Mouse (Mus musculus): ENCODE results near the gene Meig1.
"Not testable (repeated sequence)": the region's sequence is repeated elsewhere in the genome, so short reads cannot be mapped to it uniquely, and the experiment has no call there.

Meig1 gene

DNA sequence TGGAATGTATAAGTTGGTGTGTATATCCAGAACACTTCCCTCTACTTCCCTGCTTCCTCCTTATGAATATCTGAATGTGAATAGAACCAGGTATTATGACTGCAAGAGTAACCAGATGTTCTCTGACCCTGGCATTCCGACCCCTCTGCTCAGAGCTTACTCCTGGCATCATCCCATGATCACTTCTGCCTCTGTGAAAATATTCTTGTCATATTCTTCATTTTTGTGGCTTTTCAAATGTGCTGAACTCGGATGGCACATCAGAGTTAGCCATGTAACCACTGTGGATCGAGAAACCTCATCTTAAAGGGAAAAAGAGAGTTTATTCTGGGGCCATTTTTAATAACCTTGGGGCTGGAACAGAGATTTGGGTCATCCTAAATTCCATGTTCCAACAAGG is at the start of gene Meig1:
TSS of gene Meig1 (minus strand) at position 101 of the 400 bp plus-strand sequence.
- DNase-seq (ENCODE audit: low spot score in 2 of 2), result no peak

DNA sequence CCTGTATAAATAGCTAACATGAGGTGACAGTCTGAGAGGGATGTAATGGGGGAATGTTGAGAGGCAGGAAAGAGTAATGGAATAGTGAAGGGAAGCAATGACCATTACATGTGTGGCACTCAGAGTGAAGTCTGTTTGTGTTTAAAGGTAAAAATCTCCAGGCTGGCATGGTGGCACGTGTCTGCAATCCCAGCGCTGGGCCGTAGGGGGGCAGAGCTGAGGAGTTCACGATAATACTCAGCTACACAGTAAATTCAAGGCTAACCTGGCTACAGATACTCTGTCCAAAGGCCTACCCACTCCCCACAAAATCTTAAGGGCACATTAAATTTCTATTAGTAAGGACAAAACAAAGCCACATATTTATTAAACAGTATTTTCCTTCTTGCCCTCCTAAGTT is 34.1 kb upstream of the Meig1 start:
- DNase-seq (ENCODE audit: low spot score in 2 of 2), result no peak

GRCm38 (mm10) chr2:3453096-3453495 is 30.6 kb upstream of the Meig1 start:
- DNase-seq (ENCODE audit: low spot score in 2 of 2), result no peak

DNA sequence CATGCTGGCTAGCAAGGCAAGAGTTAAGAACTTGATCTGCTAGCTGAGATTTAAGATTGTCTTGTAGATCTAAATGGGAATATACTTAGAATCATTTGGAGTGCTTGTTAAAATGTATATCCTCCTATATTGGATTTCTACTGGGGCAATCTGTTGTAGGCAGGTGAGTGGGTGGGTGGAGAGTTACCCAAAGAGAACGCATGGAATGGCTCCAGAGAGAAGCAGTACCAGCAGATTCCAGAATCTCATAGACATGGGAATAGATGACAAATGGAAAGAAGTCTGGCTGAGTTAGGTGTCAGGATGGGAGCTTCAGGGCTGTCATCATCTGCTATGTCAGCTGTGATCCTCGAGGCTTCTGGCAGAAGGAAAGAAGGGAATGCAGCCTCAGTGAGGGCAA is 27.0 kb upstream of the Meig1 start:
- DNase-seq (ENCODE audit: low spot score in 2 of 2), result no peak

DNA sequence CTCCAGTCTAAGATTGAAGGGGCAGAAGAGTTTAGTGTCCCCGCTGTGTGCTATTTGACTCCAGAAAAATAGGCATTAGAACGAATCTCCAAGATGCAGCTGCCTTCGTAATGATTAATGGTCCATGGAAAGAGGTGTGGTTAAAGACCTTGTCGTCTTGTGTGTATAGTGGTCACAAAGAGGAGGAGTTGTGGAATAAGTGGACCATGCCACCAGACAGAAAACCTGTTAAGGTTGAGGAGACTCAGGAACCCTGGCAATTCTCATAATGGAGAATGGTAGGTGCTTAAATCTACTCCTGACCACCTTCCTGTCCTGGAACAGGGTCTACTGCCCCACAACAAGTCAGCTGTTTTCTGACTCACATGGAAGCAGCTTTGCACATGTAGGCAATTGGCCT is 23.5 kb upstream of the Meig1 start:
- no peak for DNase-seq (ENCODE audit: low spot score in 2 of 2)

GRCm38 (mm10) chr2:3444206-3444605 is 21.8 kb upstream of the Meig1 start:
- DNase-seq (ENCODE audit: low spot score in 2 of 2), result no peak

DNA sequence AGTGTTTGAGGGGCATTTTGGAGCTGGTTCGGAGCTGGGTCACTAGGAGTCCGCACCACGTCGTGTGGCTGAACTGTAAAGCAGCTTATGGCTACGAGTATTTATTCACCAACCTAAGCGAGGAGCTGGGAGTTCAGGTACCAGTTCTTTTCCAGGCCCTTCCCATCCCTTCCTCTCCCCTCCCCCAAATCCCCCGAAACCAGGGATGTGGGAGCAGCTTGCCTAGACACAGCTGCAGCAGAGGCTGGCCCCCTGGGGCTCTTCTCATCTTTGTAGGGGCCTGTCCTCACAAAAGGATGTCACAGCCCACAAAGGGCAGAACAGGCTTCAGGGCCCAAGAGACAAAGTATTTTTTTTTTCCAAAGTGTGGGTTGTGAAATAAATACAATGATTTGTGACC is 15.5 kb upstream of the Meig1 start:
- no peak for DNase-seq (ENCODE audit: low spot score in 2 of 2)

- no peak for DNase-seq (ENCODE audit: low spot score in 2 of 2)
These were observed 13.1 kb upstream of the Meig1 start for GRCm38 (mm10) chr2:3435369-3436061.

- DNase-seq (ENCODE audit: low spot score in 2 of 2), result no peak
These were observed 8.5 kb upstream of the Meig1 start for GRCm38 (mm10) chr2:3430956-3431355.

DNA sequence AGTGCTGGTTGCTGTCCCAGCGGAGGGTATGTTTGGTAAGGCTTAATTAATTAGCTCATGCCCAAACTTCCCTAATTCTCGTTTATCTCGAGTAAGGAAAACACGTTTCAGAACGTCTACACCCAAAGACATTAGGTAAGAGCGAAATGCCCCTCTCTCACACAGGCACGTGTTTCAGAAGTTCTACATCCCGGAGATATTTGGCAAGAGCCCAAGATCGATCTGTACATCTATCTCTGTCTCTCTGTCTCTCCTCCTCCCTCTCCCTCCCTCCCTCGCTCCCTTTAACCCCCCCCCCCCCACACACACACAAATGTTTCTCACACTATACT is 2.1 kb upstream of the Meig1 start:
- DNase-seq (ENCODE audit: low spot score in 2 of 2), result no peak

- DNase-seq (ENCODE audit: low spot score in 2 of 2), result peak; percentile 77 to 86
These were observed 1.6 kb upstream of the Meig1 start, which contains the start of gene Dclre1c for GRCm38 (mm10) chr2:3423841-3424578. Gene Dclre1c, plus strand, starts transcription at chr2:3424131.

- no peak for DNase-seq (ENCODE audit: low spot score in 2 of 2)
These were observed 2.3 kb downstream of the Meig1 start for GRCm38 (mm10) chr2:3420157-3420556.

DNA sequence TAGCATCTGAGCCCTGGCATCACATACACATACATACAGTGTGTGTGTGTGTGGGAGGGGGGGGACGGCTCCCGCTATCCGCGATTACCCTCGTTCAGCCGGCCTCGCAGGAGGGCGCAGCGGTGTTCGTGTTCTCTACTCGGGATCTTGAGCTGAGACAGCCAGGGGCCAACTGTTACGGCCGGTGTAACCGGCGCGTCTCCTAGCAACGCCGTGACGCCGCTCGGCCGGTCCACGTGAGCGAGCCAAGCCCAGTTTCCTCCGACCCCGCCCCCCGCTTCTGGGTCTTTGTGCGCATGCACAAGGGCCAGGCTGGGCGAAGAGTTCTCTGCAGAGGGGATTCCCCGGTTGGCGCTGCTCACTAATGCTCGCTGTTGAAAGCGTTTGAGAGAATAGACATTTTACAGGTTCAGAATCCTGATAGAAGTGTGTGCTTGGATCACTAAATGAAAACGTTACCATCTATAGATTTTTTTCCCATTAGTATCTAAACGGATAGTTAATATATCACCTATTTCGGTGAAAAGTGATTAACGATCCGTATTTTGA is 3.5 kb downstream of the Meig1 start:
- peak; percentile 95 to 99 for DNase-seq (ENCODE audit: low spot score in 2 of 2)

DNA sequence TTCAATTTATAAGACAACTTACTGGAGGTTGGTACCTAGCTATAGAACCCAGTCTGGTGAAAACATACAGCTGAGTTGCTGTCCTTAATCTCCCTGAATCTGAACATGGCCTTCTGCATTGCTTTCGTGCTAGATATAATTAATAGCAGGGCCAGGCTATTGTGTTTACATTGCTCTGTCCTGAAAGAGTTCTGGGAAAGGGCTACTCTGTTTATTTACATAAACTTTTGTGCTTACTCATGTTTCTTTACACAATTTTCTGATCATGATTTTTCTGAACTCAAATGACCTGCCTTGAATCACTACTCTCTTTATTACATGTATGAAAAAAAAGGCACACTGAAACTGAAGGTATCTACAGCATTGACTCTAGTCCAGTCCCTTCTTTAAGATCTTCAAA is 6.8 kb downstream of the Meig1 start:
- DNase-seq (ENCODE audit: low spot score in 2 of 2), result no peak

DNA sequence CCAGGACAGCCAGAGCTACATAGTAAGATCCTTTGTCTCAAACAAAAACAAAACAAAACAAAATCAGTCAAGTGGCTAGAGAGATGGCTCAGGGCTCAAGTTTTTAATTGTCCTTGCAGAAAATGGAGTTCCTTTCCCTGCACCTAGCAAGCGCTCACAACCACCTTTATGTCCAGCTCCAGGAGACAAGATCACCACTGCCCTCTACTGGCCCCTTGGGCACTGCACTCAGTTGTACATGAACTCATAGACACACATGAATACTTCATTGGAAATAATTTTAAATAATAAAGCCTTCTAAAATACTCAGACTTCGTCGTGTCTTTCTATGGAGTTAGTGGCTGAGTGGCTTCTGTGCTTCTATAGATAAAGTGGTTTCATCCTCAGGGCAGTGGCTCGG is 8.2 kb downstream of the Meig1 start:
- DNase-seq (ENCODE audit: low spot score in 2 of 2), result peak in 1 of 2 experiments; percentile 24

DNA sequence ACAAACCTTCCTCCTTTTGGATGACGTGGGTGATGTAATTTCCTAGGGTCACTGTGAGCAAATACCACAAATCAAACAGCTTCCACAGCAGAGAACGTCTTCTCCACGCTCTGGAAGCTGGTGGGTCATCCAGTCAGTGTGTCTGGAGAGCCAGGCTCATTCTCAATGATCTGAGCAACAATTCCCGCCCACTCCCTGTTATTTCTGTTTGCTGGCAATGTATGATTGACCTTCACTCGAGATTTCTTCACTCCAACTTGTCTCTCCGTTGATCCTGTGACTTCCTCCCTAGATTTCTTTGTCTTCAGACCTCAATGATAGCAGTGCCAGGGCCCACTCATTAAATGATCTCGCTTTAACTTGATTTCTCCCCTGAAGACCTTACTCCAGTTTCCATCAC is 14.7 kb downstream of the Meig1 start:
- no peak for DNase-seq (ENCODE audit: low spot score in 2 of 2)

DNA sequence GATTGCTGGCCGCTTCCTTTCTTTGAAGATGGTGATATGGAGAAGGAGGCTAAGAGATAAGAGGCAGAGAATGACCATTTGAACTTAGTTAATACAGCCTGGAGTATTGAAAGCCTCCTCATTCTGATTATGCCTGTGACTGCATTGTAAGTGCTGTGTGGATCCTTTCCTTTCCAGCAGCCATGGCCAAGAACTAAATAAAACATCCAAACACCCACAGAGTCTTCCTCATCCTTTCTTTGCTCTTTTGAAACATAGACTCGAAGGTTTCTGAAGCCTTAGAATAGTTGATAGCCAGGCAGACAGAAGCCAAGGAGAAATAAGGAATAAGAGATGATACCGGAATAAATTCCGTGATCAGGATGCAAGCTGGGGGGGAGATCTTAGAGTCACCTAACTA is 16.5 kb downstream of the Meig1 start:
- no peak for DNase-seq (ENCODE audit: low spot score in 2 of 2)

- DNase-seq (ENCODE audit: low spot score in 2 of 2), result not testable (repeated sequence)
These were observed 25.3 kb downstream of the Meig1 start, which contains the start of gene Olah for GRCm38 (mm10) chr2:3397110-3397509. Gene Olah, minus strand, starts transcription at chr2:3397210.

DNA sequence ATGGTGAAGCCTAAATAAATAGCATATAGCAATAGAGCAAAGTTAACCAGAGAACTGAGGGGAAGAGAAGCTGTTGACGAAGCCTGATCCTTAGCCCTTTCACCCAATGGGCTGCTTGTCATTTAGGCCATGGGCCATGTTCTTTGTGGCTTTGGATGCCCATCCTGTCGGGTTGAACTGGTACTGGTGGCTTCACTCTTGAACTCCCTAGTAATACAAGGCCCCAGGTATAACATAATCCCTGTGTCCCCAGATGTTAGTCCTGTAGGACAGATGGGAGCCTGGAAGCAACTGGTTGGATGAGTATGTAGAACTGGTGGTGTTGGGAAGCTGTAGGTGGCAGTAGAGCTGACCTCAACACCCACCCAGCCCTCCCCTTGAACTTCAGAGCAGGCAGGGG is 30.5 kb downstream of the Meig1 start:
- DNase-seq (ENCODE audit: low spot score in 2 of 2), result no peak

GRCm38 (mm10) chr2:3387105-3387860 is 35.2 kb downstream of the Meig1 start:
- no peak for DNase-seq (ENCODE audit: low spot score in 2 of 2)

DNA sequence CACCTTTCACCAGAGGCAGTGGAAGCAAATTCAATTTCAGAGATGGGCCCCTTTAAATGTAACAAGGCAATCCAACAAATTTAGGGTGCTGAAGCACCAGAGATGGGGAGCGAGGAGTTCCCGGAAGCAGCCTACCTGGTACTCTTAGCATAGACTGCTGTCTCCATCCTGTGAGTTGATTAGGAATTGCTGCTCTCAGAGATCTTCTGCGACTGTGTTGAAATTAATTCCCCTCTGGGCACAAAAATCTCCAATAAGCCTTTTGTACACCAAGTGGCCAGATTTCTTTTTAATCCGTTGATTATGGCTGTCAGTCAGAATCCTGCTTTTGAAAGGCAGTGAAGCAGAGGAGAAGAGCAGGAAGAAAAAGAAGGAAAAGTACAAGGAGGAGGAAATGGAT is 57.3 kb downstream of the Meig1 start:
- no peak for DNase-seq (ENCODE audit: low spot score in 2 of 2)

GRCm38 (mm10) chr2:3361067-3361466 is 61.4 kb downstream of the Meig1 start:
- DNase-seq (ENCODE audit: low spot score in 2 of 2), result no peak

All from urinary bladder, adult 18-20 months (tissue).